Mouse (Mus musculus) cerebellum, adult (tissue): ENCODE measurements around the gene Etl4.

Experiments
- ATAC-seq: cut with Nextera tagmentation; 2 replicates; pipeline ENCODE4 v1.9.2; 2017; ENCODE audit warnings: mild to moderate bottlenecking, moderate library complexity, mixed read lengths; ENCODE audit not compliant: insufficient number of reproducible peaks, low FRiP score, low TSS enrichment

The Etl4 gene

DNA sequence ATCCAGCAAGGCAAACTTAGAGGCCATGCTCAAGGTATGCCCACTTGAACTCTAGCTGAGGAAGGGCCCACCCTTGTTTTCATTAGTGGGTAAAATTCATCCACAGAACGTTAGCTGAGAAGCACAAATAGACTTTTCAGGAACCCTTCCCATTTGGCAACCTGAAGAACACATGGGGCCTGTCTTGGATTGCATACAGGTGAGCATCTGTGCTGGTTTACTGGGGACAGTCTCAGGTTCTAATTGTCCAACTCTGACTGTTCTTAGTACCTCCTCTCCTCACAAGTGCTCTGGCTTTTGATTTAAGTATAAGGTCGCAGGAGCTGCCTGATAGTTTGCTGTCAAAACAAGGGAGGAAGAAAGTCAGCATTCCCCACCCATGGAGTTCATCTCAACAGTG lies 600.5 kb downstream of the Etl4 start:
- ATAC-seq = no peak

DNA sequence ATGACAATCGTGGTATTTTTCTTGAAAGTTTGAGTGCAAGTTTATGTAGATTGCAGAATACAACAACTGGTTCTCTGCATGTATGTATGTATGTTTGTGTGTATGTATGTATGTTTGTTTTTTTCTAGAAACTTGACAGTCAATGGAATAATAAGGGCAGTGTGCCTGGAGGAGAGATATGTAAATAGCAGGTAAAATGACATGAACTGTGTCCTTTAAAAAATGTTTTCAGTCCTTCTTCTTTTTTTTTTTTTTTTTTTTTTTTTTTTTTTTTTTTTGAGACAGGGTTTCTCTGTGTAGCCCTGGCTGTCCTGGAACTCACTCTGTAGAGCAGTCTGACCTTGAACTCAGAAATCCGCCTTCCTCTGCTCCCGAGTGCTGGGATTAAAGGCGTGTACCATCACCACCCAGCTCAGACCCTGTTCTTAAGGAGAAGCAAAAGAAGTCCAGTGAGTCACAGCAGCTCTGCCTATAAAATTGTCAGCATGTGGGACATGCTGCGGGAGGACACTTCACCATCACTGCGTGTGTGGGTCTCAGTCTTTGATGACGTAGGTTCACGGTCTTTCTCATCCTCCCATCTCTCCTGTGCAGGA lies 606.8 kb downstream of the Etl4 start:
- ATAC-seq = no peak

DNA sequence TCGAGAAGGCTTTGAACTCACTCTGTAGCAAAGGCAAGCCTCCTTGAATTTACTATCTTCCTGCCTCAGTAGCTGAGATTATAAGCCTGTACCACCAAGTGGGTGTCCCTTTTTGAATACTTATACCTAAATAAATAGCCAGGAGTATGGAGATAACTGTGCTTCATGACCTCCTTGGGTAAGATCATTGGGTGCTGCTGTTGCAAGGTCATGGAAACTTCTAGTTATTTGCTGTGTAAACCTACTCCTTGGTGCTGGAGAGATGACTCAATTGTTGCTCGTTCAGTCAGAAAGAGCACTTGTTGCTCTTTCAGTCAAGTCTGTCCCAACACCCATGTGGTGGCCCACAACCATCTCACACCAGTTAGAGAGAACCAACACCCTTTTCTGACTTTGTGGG lies 608.3 kb downstream of the Etl4 start:
- ATAC-seq = no peak

DNA sequence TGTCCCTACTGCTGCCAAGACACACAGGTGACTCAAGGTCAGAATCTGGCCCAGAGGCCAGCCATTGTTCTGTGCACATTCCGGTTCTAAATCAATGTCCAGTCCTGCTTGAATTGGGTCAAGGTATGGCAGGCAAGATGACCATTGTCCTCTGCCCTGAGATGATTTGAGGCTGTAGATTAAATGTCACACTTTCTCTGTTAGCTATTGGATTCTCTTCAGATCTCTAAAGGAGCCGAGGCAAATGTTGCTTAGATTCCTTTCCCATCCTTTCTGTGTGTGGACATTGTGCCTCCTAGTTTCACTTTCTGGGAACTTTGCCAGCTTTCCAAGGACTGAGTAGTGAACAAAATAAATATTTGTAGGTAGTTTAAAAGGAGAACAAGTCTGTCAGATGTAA lies 608.9 kb downstream of the Etl4 start:
- ATAC-seq = no peak

DNA sequence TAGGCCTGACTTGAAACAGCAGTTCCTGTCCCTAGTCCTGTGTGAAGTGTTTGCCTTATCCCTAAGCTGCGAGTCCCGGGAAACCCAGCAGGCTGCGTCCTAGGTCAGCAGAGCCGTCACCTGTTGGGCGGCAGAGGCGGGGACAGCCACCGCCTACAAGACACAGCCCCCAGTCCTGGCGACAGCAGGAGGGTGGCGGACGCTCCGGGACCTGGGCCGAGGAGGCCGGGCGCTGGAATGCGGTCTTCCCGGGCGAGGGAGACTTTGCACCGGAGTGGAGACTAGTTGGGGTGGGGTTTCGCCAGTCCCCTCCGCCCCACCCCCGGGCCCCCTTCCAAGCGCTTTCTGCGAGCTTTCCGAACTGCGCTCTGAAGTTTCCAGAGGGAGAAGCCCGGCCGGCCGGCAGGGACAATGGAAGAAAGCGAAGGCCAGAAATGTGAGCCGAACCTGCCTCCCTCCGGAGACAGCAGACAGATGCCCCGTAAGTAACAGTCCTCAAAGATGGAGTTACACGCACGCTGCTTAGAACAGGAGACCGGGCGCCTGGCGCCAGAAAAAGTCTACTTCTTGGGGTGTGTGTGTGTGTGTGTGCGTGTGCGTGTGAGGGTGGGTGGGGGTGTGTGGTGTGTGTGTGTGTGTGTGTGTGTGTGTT lies 610.0 kb downstream of the Etl4 start:
- ATAC-seq = no peak

DNA sequence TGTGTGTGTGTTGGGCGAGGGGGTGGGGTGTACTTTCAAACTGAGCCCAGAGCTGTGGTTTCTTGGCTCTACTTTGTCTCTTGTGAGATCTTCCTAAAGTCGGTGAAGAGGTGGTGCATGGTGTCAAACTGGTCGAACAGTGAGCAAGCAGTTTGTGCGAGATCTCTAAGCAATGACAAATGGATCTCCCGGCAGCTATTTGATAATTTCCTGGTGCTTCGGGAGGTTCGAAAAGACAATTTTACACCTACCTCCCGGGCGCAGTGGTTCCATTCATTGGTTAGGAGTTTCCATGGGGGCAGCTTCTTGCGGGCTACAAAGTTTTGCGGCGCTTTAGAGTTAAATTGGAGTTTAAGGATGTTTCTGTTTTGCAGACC lies 610.5 kb downstream of the Etl4 start:
- ATAC-seq = no peak

DNA sequence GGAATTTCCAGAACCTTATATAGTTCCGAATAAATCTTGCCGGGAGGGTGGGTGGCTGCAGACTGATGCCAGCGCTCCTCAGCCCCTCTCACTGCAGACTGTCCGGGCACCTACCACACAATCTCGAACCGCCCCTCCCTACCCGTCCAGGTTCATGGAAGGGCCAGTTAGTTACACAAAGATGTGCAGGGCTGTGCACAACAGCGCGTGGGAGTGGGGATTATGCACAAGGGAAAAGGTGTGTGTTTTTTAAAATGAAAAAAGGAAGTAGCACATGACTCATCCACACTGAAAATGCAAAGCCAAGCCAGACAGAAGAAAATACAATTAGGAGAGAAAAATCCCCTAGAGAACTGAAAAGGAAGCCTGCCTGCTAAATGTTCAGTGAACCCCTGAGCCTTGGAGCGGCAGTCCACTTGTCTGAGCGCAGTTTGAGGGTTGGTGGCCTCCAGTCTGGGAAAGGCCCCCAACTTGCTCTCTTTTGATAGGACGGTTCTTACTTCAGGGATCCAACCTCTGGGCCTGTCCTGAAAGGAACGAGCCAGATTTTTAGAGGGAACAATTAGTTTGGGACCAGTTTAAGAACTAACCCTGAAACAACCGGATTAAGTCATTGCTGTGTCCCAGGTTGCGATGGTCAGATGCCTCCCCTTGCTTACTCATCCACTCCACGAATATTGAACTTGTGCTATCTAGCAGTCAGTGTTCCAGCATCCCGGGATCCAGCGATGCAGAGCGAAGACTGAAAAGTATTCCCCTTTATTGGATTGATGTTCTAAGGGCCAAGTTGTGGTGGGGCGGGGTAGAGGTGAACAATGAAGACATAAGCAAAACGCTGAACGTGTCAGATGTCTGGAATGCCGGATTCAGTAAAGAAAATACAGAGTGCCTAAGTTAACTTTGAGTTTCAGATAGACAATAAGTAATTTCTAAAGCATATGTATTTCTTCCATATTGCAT lies 611.3 kb downstream of the Etl4 start:
- ATAC-seq = no peak

DNA sequence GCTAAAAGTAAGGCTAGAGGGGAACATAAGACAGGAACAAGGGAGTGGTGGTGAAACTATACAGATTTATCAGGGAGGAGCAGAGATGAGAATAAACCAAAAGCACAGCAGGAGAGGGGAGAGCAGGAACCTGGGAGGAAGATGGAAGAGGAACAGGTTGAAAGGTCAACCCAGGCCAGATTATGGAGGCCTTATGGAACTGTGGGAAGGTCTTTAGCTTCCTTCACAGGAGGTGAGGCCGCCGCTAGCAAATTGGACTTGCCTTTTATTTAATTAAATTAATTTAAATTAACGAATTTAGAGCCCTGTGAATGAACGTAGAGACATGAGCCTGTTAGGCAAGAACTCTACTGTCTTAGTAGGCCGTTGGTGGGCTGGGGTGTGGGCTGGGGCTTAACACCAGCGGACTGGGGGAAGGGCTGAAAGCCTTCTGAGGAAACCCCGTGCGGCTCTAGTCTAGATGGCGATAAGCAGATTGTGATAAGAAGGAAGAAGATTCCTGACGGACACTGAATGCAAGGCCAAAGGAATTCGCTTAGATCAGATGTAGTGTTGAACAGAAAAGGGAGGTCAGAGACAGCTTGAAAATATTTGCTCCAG lies 612.2 kb downstream of the Etl4 start:
- no peak for ATAC-seq

DNA sequence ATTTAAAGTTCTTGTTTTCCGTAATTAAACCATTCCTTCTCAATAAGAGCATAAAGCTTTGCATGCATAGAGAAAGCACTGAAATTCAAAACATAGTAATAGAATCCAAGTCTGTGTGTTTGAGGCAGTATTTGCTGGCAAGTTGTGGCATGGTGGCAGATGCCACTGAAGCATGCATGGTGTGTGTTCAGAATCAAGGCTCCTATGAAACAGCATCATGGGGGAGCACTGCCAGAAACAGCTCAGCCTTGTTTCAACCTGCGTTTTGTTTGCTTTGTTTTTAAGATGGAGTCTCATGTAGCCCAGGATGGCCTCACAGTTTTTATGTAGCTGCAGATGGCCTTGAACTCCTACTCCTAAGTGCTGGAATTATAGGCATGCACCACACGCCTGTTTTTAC lies 614.1 kb downstream of the Etl4 start:
- no peak for ATAC-seq

DNA sequence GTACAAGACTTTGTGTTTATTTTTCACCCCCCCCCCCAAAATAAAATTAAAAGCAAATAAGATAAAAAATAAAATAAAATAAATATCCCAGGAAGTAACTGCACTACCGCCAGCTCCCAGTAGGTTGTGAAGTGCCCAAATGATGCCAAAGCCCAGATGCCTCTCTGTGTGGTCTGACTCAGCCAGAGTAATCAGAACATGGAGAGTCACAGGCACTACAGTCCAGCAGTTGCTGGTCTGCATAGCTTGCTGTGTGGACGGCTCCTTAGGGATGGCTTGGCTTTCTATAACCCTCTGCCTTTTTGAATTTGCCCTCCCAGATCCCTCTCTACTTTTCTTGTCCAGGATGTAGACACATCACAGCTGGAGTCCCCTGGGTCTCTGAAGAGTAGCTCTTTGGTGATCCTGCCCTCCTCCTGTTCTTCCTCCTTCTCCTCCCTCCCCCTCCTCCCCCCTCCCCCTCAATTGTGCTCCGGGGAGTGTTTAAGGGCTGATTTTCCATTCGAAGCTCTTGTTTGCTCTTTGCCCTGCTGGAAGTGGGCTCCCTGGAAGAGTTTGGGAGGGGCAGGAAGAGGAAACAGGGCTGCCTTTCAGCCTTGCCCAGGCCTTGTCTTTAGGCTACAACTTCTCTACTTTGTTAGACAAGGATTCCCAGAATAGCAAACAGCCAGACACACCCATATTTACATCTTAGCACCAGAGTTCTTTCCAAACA lies 616.5 kb downstream of the Etl4 start:
- 0 out of 2 replicates have a peak, but pooled peaks have one; percentile 10 for ATAC-seq

DNA sequence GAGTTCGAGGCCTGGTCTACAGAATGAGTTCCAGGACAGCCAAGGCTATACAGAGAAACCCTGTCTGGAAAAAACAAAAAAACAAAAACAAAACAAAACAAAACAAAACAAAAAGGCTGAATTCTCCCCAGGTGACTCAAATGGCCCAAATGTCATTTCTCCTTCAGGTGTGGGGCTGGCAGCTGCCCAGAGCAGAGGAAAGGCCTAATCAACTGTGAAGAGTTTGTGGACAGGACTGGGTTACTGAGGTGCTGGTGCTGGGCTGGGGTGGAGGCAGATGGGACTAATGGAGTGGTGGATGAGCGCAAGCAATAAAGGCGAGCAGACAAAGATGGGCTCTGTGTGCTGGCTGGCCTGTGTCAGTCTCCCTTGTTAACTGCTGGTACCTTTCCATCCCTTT lies 617.3 kb downstream of the Etl4 start:
- ATAC-seq = no peak

DNA sequence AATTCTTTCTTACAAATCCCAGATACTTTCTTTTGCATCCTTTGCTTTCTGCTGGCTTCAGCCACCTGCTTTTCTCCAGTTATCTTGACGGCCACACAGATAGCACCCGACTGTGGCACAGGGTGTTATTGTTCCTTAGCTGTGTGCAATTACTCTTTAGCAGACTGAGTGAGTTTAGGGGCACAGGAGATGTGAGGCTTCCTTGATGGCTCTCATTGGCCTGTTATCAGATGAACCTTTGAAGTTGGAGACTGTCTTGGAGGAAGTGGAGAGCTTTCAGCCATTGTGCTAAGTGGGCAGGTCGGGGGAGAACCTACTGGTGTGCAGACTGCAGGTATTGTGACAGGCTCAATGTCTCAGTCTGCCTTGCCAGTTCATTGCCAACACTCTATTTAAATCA lies 623.0 kb downstream of the Etl4 start:
- no peak for ATAC-seq

DNA sequence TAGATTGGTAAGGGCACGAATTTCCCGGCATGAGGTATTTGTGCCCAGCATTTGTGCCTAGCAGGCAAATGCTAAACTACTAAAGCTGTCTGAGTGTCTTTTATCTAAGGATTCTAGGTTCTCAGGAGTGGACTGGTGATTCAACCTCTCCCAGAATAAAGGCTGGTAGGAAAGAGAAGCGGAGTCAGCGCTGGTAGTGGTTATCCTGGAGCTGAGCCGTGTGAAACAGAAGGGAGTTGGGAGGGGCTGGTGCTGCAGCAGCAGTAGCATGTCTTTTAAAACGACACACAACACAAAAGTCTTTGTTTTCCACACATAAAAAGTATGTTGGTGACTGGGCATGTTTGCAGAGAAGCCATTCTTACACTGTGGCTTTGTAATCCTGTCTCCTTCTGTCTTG lies 628.2 kb downstream of the Etl4 start:
- ATAC-seq = no peak

DNA sequence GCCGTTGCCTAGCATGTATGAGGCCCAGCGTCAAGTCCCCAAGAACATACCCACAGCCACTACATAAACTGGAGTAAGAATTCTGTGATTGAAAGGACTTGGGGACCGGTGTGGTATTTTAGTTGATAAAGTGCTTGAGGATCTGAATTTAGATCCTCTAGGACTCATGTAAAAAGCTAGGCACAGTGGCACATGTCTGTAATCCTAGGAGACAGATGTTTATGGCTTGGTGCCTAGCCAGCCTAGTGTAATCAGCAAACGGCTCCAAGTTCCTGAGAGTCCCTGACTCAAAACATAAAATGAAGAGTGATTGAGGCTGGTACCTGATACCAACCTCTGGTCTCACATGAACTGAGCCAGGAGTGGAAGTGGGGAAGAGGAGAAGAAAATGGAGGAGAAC lies 629.3 kb downstream of the Etl4 start:
- ATAC-seq = no peak

DNA sequence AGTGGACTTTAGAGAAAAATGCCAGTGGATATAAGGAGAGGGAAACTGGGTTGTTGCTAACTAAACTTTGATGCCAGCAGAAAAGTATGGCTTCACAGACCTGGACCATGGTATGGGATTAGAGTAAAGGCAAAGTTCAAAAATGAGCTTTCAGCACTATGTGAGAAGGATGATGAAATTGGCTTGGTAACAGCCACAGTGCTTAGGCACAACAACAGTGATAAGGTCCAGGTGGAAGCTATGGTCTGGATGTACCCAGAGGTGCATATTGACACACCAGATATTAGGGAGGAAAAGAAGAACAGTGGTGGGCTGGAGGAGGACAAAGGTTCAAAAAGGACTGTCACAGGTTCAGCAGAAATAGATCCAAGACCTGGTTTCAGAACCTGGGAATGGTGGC lies 631.7 kb downstream of the Etl4 start:
- ATAC-seq = no peak

DNA sequence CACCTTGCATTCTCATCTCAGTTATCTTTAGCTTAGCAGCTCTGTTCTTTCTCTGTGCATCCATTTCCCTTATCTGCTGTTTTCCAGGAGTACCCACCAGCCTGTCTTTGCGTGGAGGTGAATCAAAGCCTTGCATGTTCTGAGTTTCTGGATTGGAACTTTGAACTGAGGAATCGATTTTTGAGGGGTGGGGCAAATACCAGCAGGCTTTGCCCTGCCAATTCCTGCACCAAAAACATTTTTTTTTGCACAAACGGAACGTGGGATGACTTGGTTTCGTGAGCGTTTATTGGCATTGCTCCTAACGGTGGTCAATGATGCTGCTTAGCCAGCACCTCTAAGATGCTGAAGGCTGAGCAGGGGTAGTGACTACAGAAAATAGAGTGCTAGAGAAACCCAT lies 632.7 kb downstream of the Etl4 start:
- ATAC-seq = no peak

DNA sequence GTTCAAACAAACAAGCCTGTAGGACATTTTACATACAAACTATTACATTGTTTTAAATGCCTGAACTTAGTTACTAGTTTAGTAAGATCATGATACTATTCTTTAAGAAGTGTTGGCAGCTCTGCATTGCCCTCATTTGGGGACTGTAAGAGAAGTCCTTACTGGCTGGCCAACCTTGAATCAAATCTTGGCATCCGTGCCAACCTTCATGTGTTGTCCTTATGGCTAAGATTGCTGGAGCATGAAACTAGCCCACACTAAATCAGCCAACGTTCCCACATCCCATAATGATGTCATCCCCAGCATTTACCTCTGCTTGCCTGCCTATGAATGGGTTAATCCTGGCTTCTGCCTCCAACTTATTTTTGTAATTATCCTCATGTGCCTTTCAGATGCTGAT lies 636.0 kb downstream of the Etl4 start:
- no peak for ATAC-seq

DNA sequence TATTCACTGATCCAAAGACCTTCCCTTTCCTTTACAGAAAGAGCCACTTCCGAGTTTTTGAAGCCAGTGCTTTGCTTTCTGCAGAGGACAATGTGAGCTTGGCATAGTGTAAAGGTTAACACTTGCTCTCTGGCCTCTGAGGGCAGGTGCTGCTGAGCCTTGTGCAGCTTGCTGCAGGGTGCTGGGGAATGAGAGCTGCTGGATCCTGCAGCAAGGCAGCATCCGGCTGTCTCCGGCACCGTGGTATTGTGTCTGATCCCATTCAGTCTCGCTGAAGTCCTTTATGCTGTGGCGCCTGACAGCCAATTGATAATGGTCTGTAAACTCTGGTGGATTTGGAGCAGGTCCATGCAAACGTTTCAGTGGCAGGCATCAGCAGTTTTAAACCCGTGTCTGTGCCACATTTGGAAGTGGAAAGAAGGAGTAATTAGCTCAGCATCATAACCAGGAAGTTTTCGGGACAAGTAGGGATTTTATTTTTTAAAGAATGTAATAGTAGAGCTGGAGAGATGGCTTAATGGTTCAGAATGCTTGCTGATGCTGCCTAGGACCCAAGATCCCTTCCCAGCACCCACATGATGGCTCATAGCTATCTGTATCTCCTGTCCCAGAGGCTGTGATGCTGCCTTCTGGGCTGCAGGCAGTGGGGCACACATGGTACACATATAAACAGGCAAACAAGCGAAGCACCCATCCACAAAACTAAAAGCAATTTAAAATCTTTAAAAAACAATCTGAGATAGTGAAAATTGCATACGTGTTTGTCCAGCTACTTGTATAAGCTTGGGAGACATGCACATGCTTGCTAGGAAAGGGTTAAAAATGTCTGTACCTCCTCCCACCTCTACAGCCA lies 637.1 kb downstream of the Etl4 start:
- ATAC-seq = no peak

DNA sequence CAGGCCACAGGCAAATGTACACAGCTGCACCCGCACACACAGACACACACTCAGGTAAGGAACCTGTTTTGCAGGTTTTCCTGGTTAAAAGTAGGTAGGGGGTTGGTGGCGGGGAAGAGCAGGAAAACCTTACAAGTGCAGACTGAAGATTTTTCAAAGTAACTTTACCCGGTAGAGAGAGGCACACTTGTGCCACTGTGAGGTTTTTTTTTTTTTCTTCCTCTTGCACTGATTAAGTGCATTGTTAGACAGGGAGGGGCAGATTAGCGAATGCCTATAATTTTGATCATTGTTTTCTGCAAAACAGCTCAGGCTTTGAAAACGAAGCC lies 637.7 kb downstream of the Etl4 start:
- ATAC-seq = no peak
